Mouse (Mus musculus): Measurements from ENCODE around the gene March1.

GRCm38 (mm10) chr8:65957492-65957891 lies 339.8 kb downstream of the March1 start:
- TF ChIP-seq CTCF (IDR thresholded peaks at IDR 0.05; ENCODE audit: control insufficient read depth, insufficient read depth, insufficient read length) (no peak), USF1 (IDR thresholded peaks at IDR 0.05; ENCODE audit: low read depth) (no peak), MAX (IDR thresholded peaks at IDR 0.05) (no peak), MYOD1 (IDR thresholded peaks at IDR 0.05; ENCODE audit: control insufficient read depth, insufficient read length, low read depth) (no peak), FOSL1 (IDR thresholded peaks at IDR 0.05; ENCODE audit: insufficient read depth, low read length, poor library complexity, severe bottlenecking) (no peak)

All from C2C12 (cell line).